Mouse (Mus musculus): ENCODE results near the gene Pkd1l1.

GRCm38 (mm10) chr11:8787604-8788003, 185.5 kb downstream of the Pkd1l1 start:
- TF ChIP-seq CTCF (IDR thresholded peaks at IDR 0.05; ENCODE audit: borderline replicate concordance, insufficient read depth, low read depth, low read length) (no peak), POLR2A (IDR thresholded peaks at IDR 0.05; ENCODE audit: borderline replicate concordance, insufficient read depth, low read length) (no peak)

Data from cerebellum, adult 2 months (tissue).